Mouse (Mus musculus) B cell, adult 2 months (primary cell): ENCODE measurements around the gene Rab32.
"Not testable (repeated sequence)": the region's sequence is repeated elsewhere in the genome, so short reads cannot be mapped to it uniquely, and the experiment has no call there.

Source experiments
- DNase-seq, 2 experiments: peaks; one replicate each; pipeline ENCODE4 v3.0.0; 2022

The Rab32 gene

GRCm38 (mm10) chr10:10557570-10558336, at the start of gene Rab32:
Gene Rab32, minus strand, starts transcription at chr10:10558265.
- peak; percentile 90 for DNase-seq

- DNase-seq = no peak
Observed at GRCm38 (mm10) chr10:10600771-10601170, 42.7 kb upstream of the Rab32 start.

GRCm38 (mm10) chr10:10597495-10597894, 39.4 kb upstream of the Rab32 start:
- not testable (repeated sequence) for DNase-seq

GRCm38 (mm10) chr10:10580811-10581210, 22.7 kb upstream of the Rab32 start:
- no peak for DNase-seq

- DNase-seq = no peak
Observed at GRCm38 (mm10) chr10:10579821-10580220, 21.8 kb upstream of the Rab32 start.

- no peak for DNase-seq
Observed at GRCm38 (mm10) chr10:10558337-10558711, 259 bp upstream of the Rab32 start.

GRCm38 (mm10) chr10:10557085-10557484, 980 bp downstream of the Rab32 start:
- peak; percentile 21 to 22 for DNase-seq

- DNase-seq = no peak
Observed at GRCm38 (mm10) chr10:10555676-10556075, 2.4 kb downstream of the Rab32 start.

- DNase-seq = no peak
Observed at GRCm38 (mm10) chr10:10555221-10555620, 2.8 kb downstream of the Rab32 start.

- DNase-seq = no peak
Observed at GRCm38 (mm10) chr10:10550134-10550533, 7.9 kb downstream of the Rab32 start.

- DNase-seq = no peak
Observed at GRCm38 (mm10) chr10:10546623-10547022, 11.4 kb downstream of the Rab32 start.

GRCm38 (mm10) chr10:10544955-10545354, 13.1 kb downstream of the Rab32 start:
- no peak for DNase-seq
